Mouse (Mus musculus) cerebellum, postnatal 25 days (tissue): Measurements from ENCODE around the gene Sirt4.
"Not testable (repeated sequence)": the region's sequence is repeated elsewhere in the genome, so short reads cannot be mapped to it uniquely, and the experiment has no call there.

ENCODE experiments used
- DNase-seq, 2 experiments: peaks; one replicate each; pipeline ENCODE4 v3.0.0; 2021; ENCODE audit warnings: mixed read lengths in 2 of 2

The Sirt4 gene

DNA sequence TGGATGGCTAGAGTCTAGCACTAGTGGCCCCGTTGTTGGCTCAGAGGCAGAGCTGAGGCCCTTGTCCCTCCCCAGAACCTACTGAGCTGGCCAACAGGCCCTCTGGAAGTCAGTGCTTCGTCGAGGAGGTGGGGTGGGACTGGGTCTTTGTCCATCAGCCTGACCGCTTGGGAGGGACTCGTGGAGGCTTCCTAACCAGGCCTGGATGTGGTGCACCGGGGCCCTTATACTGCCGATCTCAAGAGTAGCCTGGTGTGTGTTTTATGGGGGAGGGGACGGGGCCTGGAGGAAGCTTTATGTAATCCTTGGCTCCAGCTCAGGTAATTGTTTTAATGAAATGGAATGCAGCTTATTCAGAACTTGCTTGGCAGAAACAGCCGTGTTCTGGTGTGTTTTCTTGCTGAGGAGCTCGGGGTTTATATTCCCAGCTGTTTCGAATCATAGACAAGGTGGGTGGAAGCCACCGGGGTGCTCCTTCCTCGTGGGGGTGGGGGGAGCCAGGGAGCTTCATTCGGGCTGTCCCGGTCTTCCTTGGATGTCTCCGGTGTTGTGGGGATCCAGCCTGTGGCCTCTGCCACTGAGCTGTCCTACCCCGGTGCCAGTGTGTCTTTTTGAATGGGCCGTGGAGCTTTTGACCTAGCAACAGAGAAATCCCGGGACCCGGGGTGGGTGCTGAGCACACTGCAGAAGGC lies 30.5 kb upstream of the Sirt4 start:
- no peak for DNase-seq

DNA sequence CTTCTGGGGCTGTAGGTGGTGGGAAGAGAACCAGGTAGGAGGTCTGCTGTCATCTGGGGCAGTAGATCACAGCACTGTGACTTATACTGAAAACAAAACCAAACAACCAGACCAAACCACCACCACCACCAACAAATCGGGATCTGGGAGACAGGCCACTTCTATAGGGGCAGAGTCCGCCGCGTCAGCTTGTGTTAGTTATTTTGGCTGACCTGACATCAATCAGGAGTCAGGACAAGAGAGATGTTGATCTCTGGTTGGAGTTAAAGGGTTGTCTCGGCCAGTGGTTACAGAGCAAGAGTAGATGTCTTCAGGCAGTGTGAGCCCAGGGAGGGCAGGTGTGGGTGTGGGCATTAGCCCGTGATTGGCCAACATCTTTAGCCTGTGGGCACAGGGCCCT lies 29.8 kb upstream of the Sirt4 start:
- DNase-seq: no peak

DNA sequence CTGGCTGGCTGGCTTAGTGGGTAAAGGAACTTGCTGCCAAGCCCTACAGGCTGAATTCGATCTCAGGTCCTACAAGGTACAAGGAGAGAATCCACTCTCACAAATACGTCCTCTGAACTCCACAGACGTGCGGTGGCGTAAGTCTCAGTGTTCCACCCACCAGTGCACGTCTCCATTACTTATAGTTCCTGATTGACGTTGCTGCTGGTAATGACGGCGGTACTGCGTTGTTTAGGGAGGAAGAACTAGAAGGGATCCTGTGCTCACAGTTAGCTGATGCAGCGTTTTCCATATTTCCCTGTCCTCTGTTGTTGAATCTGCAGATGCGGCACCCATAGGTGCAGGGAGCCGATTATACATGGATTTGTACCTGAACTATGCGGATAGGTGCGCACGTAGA lies 29.2 kb upstream of the Sirt4 start:
- no peak for DNase-seq

DNA sequence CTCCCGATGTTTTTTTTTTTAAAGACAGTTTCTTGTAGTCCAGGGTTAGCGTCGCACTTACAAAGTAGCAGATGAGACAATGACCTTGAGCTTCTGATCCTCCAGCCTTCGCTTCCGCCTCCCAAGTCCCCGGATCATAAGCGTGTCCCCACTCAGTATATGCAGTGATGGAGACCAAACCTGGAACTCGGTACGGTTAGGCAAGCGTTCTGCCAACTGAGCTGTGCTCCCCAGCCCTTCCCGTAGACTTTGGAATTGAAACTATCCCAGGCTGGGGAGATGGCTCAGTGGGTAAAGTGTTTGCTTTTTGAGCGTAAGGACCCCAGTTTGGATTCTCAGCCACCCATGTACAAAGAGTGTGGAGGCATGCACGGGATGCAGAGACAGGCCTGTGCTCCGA lies 28.7 kb upstream of the Sirt4 start:
- DNase-seq: no peak

DNA sequence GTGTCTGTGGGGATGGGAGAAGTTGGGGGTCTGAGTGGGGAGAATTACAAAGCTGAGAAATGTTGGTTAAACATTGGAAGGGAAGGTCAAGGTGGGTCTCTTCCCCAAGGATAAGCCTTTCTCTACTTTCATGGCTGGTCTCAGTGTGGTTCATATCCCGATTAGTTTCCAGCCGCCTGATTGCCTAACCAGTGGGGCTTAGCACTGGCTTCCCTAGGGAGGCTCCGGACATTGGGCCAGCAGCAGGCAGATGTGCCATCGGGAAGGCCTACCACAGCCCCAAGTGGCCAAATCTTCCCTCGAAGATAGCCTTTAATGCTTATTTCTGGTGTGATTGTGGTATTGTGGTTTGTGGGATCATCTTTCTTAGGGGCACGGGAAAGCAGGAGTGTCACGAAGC lies 27.9 kb upstream of the Sirt4 start:
- DNase-seq: no peak

DNA sequence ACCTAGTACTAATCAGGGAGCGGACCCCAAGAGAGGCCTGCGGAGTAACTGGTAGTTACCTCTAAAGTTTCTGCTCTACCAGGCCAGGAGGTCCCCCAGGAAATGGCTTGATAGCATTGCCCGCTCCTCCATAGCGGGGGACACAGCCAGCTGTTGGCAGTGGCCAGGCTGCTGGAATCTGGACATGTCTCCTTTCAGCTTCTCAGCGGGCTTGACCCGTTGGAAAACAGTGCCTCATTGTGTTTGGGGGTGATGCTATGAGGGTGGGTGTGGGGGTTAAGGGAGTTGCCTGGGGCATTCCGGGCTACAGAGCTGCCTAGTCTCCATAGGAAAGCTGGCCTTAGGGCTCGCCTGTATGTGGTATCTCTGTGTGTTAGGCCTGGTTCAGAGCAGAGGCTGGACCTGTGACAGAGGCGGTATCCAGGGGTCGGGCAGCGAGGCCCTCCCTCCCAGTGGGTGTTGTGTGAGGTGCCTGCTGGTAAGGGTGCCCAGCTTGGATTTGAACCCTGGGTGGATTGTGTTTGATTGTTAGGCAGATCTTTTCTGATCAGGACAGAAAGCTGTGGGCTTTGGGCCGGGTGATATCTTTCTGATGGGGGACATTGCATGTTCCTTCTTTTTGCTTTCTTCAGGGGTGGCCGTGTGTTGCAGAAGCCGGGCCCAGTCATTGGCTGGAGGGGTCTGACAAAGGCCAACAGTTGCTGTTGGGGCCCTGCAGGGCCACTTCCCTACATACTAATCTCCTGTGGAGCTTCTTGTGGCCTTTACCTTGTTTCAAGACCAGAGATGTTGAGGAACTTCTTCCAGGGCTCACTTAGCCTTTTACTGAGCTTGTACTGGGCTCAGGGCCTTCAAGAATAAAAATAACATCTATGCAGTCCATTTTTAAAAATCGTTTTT lies 25.5 kb upstream of the Sirt4 start:
- peak in 1 of 2 experiments; percentile 33 for DNase-seq

DNA sequence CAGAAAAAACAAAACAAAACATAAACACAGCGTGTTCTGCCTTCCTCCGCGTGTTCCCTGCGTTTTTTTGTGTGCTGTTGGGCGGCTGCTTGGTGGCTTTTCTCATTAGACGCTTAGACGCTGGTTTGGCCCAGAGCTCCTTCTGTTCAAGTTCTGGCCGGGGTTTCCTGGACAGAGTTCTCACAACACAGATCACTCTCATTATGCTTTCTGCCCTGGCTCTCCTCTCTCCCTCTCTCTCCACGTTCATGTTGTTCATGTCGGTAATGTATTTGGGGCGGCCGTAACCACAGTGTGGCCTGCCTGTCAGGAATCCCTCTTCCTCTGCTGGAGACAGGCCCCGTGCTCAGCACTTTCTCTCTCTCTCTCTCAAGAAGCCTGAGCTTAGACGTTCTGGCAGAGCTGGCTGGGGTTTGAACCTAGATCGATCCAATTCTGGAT lies 24.8 kb upstream of the Sirt4 start:
- peak; percentile 44 to 55 for DNase-seq

DNA sequence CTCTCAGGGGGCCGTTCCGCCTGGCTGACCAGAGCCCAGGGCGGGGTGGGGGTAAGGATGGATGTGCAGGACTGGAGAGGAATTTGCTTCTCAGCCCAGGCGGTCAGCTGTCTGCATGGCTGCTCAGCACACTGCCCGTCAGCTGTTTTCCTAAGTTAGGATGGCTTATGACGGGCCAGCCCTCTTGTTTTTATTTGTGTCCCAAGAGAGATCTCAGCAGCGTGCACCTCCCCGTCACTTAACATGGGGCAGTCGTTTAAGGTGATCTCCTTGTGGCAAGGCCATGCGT lies 24.3 kb upstream of the Sirt4 start:
- DNase-seq: peak in 1 of 2 experiments; percentile 52

DNA sequence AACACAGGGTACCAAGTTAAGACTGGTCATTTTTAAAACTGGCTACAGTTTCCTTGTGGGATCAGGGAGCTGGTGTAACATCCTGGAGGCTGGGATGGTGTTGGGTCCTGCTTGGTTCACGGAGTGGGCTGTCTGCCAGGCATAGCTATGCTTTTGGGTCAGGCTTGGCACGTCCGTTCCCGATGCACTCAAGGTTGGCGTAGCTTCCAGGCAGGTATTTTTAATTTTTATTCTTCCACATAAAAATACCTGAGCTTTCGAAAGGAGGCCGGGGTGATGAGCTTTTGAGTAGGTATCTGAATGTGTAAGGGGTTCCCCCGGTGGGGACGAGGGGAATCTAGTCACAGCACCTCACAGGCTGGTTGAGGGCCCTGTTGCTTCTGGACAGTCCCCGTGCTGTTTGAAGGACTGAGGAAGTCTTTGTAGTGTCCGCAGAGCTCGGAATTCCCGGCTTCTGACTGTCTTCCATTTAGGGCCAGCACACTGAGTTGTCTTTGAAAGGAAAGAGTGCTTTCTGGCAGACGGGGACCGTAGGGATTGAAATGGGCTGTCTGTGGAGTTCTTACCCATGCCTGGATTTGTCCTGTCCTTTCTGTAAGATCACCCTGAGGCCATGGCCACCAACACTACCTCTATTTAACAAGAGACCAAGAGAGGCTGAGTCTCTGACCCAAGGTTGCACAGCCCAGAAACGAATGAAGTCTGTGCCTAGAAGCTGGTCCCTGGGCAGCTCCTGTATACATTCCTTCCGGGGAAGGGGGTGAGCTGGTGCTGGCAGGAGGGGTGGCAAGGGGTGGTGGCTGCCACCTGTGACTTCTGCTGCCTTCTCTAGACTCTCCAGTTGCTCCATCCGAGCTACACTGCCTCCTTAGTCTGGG lies 23.7 kb upstream of the Sirt4 start:
- DNase-seq: peak; percentile 85 to 89

DNA sequence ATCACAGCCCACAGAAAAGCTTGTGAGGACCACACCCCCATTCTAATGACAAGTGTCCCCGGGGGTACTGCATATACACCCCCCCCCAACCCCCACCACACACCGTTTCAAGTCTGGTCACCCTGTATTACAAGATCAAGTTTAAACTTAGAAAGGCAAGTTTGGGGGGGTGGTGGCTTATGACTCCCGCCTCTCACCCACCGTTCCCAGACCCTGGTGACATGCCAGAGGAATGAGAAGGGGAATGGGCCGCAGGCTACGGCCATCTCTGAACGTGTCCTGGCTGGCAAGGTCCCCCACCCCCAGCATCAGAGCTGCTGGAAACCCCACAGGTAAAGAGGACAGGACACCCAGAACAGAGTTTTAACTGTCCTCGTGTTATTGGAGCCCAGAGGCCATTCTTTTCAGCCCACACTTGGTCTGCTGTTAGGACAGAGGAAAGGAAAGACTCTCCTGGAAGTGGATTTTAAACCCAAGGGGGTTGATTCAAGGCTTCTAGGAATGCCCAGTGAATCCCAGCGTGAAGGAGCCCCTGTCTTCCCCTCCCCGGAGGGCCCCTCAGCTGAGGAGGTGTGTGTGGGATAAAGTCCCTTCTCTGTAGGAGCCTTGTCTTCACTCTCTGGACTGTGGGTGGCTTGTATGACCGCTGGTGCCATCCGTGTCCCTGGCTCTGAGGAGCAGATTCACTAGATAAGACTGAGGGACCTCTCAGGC lies 22.9 kb upstream of the Sirt4 start:
- DNase-seq: peak; percentile 45 to 49

DNA sequence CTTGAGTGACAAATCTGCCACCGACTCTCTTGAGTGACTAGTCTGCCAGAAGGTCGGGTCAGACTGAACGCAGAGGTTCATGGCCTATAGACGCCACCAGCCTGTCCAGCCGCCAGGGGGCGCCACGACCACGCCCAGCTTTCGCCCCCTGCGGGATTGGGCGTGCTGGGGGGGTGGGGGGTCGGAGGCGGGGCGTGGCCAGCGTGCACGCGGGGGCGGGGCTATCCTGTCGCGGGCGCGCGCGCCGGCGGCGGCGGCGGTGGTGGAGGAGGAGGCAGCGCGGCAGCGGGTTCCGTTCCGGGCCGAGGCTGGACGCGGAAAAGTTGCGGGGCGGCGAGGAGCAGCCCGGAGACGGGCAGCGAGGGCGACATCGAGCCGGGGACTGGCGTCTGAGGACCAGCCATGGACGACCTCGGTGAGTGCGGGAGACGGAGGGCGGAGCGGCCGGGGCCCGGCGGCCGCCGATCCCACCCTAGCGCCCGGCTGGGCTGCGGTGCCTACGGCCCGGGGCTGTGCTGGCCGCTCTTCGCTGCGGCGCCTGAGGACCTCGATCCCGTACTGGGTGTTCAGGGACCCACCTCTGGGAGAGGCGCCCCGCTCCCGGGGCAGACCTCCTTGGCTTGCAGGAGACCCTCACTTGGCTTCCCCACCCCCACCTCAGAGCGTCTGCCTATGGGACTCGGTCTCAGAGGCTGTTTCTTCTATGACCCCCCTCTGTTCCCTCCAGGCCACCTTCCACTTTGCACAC lies 22.1 kb upstream of the Sirt4 start, which contains the start of gene Pxn:
Pxn (plus strand) TSS at position 223 of the 748 bp plus-strand sequence.
- peak; percentile 97 to 98 for DNase-seq

DNA sequence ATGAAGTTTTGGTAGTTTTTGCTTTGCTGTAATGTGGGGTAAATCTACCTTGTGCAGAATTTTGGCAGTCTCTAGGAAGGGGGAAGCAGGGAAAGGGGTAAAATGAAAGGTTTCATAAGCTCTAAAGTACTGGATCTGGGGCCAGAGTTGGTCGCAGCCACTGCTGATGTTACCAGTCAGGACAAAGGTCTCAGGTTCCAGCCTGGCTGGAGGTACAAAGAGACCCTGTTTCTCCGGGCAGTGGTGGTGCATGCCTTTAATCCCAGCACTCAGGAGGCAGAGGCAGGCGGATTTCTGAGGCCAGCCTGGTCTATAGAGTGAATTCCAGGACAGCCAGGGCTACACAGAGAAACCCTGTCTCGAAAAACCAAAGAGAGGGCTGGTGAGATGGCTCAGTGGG lies 21.1 kb upstream of the Sirt4 start:
- DNase-seq: not testable (repeated sequence)

DNA sequence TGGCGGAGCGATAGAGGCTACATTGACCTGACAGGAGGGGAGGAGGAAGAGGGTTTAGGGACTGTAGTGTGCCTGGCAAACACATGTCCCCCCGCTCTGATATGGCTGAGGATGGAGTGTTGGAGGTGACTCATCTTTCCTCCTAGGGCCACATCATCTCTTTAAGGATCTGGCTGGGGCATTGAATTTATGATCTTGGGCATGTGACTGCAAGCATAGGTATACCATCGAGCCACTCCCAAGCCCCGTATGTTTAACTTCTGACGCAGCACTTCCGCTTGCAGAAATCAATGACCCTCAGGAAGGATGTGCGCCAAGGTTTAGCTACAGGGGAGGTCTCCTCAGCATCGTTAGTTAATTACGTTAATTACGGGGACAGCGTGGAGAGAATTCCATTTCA lies 18.5 kb upstream of the Sirt4 start:
- DNase-seq: no peak

DNA sequence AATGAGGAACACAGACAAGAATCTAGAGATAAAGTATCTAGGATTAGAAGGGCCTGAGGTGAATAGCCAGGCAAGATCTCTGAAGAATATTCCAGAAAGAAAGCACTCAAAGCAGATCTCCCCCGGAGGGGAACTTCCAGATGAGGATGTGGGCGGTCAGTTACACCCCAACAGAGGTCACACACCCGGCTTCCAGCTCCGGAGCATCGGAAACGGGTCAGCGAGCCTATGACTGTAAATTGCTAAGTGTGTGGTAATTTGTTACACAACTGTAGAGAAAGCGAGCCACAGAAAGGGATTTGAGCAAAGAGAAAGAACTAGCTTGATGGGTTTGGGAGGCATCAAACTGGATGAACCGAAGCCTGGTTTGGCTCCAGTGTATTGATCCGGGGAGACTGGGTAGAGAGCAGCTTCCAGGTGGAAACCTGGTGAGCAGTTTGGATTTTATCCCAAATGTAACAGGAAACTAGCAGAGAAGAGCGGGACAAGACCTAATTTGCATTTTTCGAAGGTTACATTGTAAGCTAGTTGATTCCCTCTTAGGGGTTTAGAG lies 15.9 kb upstream of the Sirt4 start:
- DNase-seq: no peak

DNA sequence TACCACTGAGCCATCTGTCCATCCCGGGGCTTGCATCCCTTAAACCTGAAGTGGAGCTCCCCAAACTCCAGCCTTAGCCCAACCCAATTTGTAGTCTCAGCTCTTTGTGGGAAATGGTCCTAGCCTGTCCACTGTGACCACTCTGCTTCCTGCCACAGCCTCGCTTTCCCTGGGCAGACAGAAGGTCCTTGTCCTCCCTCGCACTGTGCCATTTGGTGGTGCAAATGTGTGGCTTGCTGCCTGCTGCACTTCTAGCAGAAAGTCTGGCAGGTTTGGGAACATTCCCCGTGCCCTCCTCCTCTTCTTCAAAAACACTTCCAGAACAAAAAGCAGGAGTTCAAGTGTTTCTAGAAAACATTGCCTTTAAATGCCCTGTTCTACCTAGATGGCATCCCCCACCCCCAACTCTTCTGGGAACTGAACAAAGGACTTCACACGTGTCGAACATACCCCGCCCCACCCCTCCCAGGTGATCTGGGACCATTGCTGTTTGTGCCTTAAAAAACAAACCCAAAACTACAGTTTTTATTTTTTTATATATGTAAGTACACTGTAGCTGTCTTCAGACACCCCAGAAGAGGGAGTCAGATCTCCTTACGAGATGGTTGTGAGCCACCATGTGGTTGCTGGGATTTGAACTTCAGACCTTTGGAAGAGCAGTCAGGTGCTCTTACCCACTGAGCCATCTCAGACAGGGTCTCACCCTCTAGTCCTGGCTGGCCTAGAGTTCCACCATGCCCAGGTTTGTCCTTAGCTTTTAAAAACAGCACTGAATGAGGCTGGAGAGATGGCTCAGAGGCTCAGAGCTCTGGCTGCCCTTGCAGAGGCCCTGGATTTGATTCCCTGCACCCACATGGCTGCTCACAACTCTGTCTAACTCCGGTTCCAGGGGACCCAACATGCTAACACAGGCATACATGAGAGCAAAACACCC lies 14.0 kb upstream of the Sirt4 start:
- peak; percentile 63 to 71 for DNase-seq

DNA sequence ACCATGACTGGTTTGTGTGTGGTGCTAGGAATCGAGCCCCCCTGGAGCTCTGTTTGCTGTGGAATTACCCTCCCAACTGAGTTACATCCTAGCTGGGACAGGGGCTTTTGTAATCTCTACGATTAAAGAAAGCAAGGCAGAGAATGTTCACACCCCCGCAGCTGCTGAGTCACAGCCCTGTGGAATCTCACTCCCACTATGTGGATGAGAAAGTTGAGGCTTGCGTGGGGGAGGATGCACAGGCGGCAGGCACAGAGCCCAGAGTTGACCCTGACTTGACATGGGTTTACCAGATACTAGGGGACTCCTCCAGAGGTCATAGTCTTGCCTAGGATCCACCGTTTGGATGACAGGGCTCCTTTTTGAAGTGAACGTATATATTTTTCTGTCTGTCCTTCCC lies 12.5 kb upstream of the Sirt4 start:
- no peak for DNase-seq

DNA sequence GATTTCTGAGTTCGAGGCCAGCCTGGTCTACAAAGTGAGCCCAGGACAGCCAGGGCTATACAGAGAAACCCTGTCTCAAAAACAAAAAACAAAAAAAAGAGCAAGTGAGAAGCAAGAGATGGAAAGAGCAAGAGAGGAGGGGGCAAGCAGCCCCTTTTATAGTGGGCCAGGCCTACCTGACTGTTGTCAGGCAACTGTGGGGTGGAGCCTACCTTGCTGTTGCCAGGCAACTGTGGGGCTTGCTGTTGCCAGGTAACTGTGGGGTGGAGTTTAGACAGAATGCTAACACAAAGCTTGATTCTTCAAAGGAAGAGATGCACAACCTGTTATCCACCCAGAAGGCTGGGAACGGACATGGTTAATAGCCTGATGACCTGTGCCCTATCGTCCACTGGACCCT lies 11.1 kb upstream of the Sirt4 start:
- not testable (repeated sequence) for DNase-seq

DNA sequence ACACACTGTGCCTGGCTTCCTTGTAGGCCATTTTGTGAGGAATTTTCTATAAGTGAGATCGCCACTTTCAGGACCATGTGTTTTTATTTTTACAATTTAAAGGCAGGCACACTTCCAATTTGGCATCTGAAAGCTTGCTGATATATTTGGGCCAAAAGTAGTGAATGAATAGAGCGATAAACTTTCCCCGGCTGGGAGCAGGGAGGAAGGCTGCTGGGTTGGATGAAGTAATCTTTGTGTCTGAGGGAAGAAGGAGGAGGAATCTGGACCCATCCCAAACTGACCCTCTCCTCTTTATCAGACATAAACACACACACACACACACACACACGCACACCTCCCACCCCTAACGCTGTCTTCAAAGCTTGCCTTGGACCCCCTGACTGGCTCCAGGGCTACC lies 8.9 kb upstream of the Sirt4 start:
- DNase-seq: no peak

DNA sequence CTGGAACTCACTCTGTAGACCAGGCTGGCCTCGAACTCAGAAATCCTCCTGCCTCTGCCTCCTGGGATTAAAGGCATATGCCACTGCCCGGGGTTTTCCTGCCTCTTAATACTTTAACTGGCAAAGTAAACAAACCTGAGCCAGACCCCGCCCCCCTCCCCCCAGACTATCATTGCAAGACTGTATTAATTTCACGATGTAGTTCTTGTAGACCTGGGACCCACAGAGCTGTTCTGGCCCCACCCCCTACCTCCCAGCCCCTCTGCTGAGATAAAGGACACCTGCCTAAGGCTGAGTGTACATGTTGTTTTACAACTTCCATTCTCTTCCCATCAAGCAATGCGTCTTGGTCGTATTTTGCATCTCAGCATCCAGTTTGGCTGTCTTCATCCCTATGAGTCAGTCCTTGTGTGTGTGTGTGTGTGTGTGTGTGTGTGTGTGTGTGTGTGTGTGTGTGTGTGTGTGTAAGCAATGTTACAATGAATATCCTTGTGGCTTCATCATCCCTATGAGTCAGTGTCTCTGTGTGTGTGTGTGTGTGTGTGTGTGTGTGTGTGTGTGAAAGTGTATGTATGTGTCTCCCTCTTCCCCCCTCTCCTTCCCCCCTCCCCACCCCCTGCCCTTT lies 8.3 kb upstream of the Sirt4 start:
- DNase-seq: no peak

DNA sequence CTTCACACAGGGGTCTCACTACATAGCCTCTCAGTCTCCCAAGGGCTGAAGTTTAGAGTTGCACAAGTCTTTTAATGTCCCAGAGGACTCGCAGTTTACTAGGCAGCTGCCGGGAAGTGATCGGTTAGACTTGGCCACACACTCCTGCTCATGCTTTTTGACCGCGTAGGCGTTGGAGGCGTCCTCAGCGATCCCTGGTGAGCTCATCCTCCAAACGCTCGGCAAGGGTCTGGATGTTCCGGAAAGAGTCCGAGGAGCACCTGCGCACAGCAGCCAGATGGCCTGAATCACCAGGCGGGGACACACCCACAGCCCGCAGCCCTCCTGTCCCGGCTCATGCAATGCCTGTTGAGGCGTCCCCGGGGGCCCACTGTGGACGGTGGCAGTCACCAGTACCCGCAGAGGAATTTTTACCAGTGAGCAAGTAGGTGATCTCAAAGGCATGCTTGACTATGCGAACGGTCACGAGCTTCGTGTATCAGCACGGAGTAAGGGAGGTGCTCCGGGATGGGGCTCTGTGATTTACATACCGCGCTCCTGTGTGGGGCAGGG lies 7.3 kb upstream of the Sirt4 start:
- peak; percentile 72 to 75 for DNase-seq
